Mouse (Mus musculus): Measurements from ENCODE around the gene Gm21541.
"Not testable (repeated sequence)": the region's sequence is repeated elsewhere in the genome, so short reads cannot be mapped to it uniquely, and the experiment has no call there.

The Gm21541 gene

DNA sequence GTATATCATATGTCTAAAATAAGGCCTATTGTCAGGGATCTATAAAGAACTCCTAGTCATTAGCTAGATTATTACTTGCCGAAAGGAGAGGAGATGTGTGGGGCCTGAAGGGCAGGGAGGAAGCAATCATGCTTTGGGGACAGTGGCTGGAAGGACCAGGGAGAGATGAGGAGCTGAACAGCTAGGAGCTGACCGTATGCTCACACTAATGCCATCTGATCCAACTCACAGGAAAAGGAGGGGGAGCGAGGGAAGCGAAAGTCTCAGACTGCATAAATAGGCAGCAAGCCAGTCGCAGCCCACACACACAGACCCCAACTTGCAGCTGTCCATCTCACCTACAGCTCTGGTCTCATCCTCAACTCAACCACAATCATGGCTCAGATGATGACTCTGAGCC, at the start of gene Gm21541:
Gm21541 (plus strand) TSS at position 301 of the 400 bp plus-strand sequence.
- not testable (repeated sequence) for DNase-seq (ENCODE audit: low read depth, low spot score); H3K27me3 ChIP-seq (ENCODE audit: control insufficient read depth, insufficient read depth, low read length, poor library complexity, severe bottlenecking); H3K36me3 ChIP-seq (ENCODE audit: control insufficient read depth, insufficient read depth, low read length, poor library complexity, severe bottlenecking)

DNA sequence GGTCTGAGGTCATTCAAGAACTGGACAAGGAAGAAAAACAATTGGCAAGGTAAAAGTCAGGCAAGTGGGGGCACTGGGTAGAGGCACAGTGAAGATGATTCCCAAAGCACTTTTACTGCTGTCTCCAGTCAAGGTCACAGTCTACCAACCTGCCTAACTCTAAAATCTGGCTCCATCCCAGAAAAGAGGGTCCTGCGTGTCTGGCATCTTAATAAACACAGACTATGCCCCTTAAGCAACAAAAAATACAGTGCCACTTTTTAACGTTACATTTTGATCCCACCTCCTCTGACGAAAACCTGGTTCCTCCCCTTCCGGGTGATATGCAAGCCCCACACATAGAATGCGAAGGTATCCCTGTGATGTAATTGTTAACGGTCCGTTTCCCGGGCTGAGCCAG, 37.9 kb downstream of the Gm21541 start, which contains the start of gene Gm20878:
Gm20878 (plus strand) TSS at position 301 of the 400 bp plus-strand sequence.
- not testable (repeated sequence) for H3K27me3 ChIP-seq (ENCODE audit: control insufficient read depth, insufficient read depth, low read length, poor library complexity, severe bottlenecking); DNase-seq (ENCODE audit: low read depth, low spot score); H3K36me3 ChIP-seq (ENCODE audit: control insufficient read depth, insufficient read depth, low read length, poor library complexity, severe bottlenecking)

All from splenic B cell, adult 2 months (primary cell).